Mouse (Mus musculus) adrenal gland (tissue): Measurements from ENCODE around the gene Evi5.

Experiments used
- intact Hi-C: fragments of 180-260 bp; cut with DNase I; formaldehyde crosslinking; loops from one replicate; pipeline ENCODE4 v1.15.1; 2025

Gene Evi5

GRCm38 (mm10) chr5:107875261-107875611, 329 bp upstream of the Evi5 start:
- intact Hi-C loops = no loop called here

- intact Hi-C loops = no loop called here
Observed at GRCm38 (mm10) chr5:107873886-107874302, 1.0 kb downstream of the Evi5 start.

- intact Hi-C loops = no loop called here
Observed at GRCm38 (mm10) chr5:107873330-107873729, 1.6 kb downstream of the Evi5 start.

- intact Hi-C loops = loop anchor here (10.0 kb wide), 1 partner anchor 255 kb away; no protein-coding TSS in a partner anchor
Observed at GRCm38 (mm10) chr5:107869701-107870100, 5.2 kb downstream of the Evi5 start.

- intact Hi-C loops = loop anchor here (10.0 kb wide), 1 partner anchor 254 kb away; no protein-coding TSS in a partner anchor
Observed at GRCm38 (mm10) chr5:107868905-107869424, 5.9 kb downstream of the Evi5 start.

- intact Hi-C loops = loop anchor here (10.0 kb wide), 1 partner anchor 253 kb away; no protein-coding TSS in a partner anchor
Observed at GRCm38 (mm10) chr5:107867970-107868904, 6.7 kb downstream of the Evi5 start.

- intact Hi-C loops = loop anchor here (10.0 kb wide), 1 partner anchor 252 kb away; no protein-coding TSS in a partner anchor
Observed at GRCm38 (mm10) chr5:107866127-107867126, 8.5 kb downstream of the Evi5 start.

- intact Hi-C loops = loop anchor here (10.0 kb wide), 1 partner anchor 249 kb away; no protein-coding TSS in a partner anchor
Observed at GRCm38 (mm10) chr5:107863971-107864370, 10.9 kb downstream of the Evi5 start.

- intact Hi-C loops = loop anchor here (5.0 kb wide), 1 partner anchor 33 kb away; no protein-coding TSS in a partner anchor
Observed at GRCm38 (mm10) chr5:107858963-107859362, 15.9 kb downstream of the Evi5 start.

- intact Hi-C loops = loop anchor here (5.0 kb wide), 1 partner anchor 37 kb away; no protein-coding TSS in a partner anchor
Observed at GRCm38 (mm10) chr5:107855546-107855945, 19.4 kb downstream of the Evi5 start.

- intact Hi-C loops = no loop called here
Observed at GRCm38 (mm10) chr5:107854556-107854955, 20.4 kb downstream of the Evi5 start.

GRCm38 (mm10) chr5:107853807-107854206, 21.1 kb downstream of the Evi5 start:
- intact Hi-C loops = no loop called here

- intact Hi-C loops = no loop called here
Observed at GRCm38 (mm10) chr5:107848964-107849363, 25.9 kb downstream of the Evi5 start.

- intact Hi-C loops = no loop called here
Observed at GRCm38 (mm10) chr5:107847817-107848216, 27.1 kb downstream of the Evi5 start.

GRCm38 (mm10) chr5:107847349-107847748, 27.6 kb downstream of the Evi5 start:
- intact Hi-C loops = no loop called here

- intact Hi-C loops = no loop called here
Observed at GRCm38 (mm10) chr5:107840549-107841238, 34.2 kb downstream of the Evi5 start.

GRCm38 (mm10) chr5:107838891-107839644, 35.8 kb downstream of the Evi5 start:
- intact Hi-C loops = no loop called here

- intact Hi-C loops = no loop called here
Observed at GRCm38 (mm10) chr5:107834287-107834686, 40.6 kb downstream of the Evi5 start.

GRCm38 (mm10) chr5:107831351-107831750, 43.6 kb downstream of the Evi5 start:
- intact Hi-C loops = no loop called here
